Mouse (Mus musculus): ENCODE measurements at regions not wholly inside any gene's neighbourhood (a gene's known extent, or its start where the extent isn't known, plus 50 kb on each side); places are given as distances from the start of the nearest gene placed in this dataset.
"Not testable (repeated sequence)": the region's sequence is repeated elsewhere in the genome, so short reads cannot be mapped to it uniquely, and the experiment has no call there.

DNA sequence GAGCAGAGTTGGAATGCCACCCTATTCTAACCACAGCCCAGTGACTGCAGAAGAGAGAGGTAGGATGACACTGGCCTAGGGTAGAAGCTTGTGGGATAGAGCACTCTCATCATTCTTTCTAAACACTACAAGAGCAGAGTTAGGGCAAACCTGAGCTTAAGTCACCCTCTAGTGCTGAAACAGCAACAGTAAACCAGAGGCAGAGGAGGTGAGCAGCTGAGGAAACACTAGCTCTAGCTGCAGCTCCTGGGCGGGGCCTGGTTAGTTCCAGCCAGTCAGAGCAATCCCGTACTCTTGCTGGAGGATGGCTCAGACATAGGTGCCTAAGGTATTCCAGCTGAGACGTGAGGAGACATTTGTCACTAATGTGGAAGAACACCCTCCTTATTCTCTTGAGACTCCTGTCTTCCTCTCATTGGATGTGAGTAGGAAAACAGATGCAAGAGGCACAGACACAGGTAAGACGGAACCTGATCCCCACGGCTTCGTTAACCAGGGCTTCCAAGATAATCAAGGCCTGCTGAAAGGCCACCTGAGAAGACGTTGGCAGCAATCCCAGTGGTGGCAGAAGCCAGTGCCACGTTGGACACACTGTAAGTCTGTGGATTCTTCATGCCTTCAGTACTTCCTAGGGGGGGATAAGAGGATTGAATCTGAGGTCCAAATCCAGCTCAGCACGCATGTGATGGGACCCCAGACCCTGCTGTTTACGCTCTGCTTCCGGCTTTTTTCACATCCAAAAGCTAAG lies 101.3 kb downstream of the Rchy1 start:
- WGBS, result 65% methylated on average over 11 of the region's 11 CpGs
- intact Hi-C loops (cut with DNase I), result loop anchor here (1.0 kb wide), 2 partner anchors 344 to 396 kb away; partner anchors contain the start of gene Parm1
- Histone ChIP-seq H3K27me3 (ENCODE audit: control insufficient read depth, insufficient read depth, low read length) (no peaks in the 10 kb centered on the region), H3K4me3 (no peak overlapping the region), H3K4me1 (ENCODE audit: control insufficient read depth, insufficient read depth, low read length) (no peaks in the 10 kb centered on the region), H3K36me3 (ENCODE audit: control insufficient read depth, insufficient read depth, low read length) (no peaks in the 10 kb centered on the region), H3K79me2 (replicated peaks; ENCODE audit: control insufficient read depth, insufficient read depth, low read length) (no peaks in the 10 kb centered on the region), H3K9ac (ENCODE audit: low read depth, low read length) (no peak overlapping the region), H3K27ac (no peak overlapping the region)
- DNase-seq, result peak in 1 of 2 experiments; percentile 8
- TF ChIP-seq POLR2A (IDR thresholded peaks at IDR 0.05; ENCODE audit: insufficient read depth, low read depth, low read length) (no peak), CTCF (IDR thresholded peaks at IDR 0.05) (peak; percentile 73)

DNA sequence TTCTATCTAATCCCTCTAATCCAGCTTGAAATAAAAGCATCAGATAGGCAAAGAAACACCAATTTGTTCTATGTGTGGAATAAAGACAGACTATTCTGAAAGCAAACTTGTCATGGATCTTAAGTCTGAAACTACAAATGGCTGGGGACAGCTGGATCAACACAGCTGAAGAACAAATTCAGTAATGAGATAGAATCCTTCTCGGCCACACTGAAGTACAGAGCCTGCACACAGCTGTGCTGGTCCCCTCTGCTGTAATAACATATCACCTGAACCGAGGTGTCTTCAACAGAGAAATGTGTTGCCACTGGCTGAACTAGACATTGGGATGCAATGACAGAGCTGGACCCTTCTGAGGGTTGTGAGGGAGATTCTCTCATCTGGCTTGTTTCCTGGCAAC lies 102.4 kb downstream of the Rchy1 start:
- 73% methylated on average over 2 of the region's 2 CpGs for WGBS
- no peak overlapping the region for H3K9ac ChIP-seq (ENCODE audit: low read depth, low read length)
- no peak for DNase-seq
- H3K27ac ChIP-seq, result no peak overlapping the region
- H3K4me1 ChIP-seq (ENCODE audit: control insufficient read depth, insufficient read depth, low read length), result no peaks in the 10 kb centered on the region
- H3K27me3 ChIP-seq (ENCODE audit: control insufficient read depth, insufficient read depth, low read length), result no peaks in the 10 kb centered on the region
- no peaks in the 10 kb centered on the region for H3K36me3 ChIP-seq (ENCODE audit: control insufficient read depth, insufficient read depth, low read length)
- H3K79me2 ChIP-seq (replicated peaks; ENCODE audit: control insufficient read depth, insufficient read depth, low read length), result no peaks in the 10 kb centered on the region
- TF ChIP-seq POLR2A (IDR thresholded peaks at IDR 0.05; ENCODE audit: insufficient read depth, low read depth, low read length) (no peak), CTCF (IDR thresholded peaks at IDR 0.05) (no peak), EP300 (IDR thresholded peaks at IDR 0.05; ENCODE audit: insufficient read depth, low read depth, low read length) (no peak)
- intact Hi-C loops (cut with DNase I), result no loop called here
- no peak overlapping the region for H3K4me3 ChIP-seq

DNA sequence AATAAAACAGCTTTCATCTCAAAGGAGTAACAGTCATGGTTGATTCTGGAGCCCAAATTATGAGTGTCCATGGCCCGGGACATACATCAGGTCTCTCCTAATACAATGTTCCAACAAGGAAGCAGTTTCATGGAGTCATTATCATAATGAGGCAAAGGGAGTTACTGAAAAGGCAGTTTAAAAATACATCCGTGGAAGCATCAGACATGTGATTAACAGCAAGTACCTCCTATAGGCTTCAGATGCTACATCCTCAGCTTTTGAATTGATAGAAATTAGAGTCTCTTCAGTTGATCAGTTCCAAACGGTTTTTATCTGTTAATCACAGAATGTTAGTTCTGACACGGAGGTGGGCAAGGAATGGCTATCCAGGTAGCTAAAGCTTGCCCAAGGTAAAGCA lies 110.5 kb downstream of the Rchy1 start:
- DNase-seq, result no peak
- WGBS, result 74% methylated on average over 4 of the region's 4 CpGs
- H3K27ac ChIP-seq, result no peak overlapping the region
- no peaks in the 10 kb centered on the region for H3K4me1 ChIP-seq (ENCODE audit: control insufficient read depth, insufficient read depth, low read length)
- no peaks in the 10 kb centered on the region for H3K27me3 ChIP-seq (ENCODE audit: control insufficient read depth, insufficient read depth, low read length)
- no peaks in the 10 kb centered on the region for H3K79me2 ChIP-seq (replicated peaks; ENCODE audit: control insufficient read depth, insufficient read depth, low read length)
- TF ChIP-seq EP300 (IDR thresholded peaks at IDR 0.05; ENCODE audit: insufficient read depth, low read depth, low read length), result no peak
- TF ChIP-seq CTCF (IDR thresholded peaks at IDR 0.05), result no peak
- TF ChIP-seq POLR2A (IDR thresholded peaks at IDR 0.05; ENCODE audit: insufficient read depth, low read depth, low read length), result no peak
- no peak overlapping the region for H3K9ac ChIP-seq (ENCODE audit: low read depth, low read length)
- H3K4me3 ChIP-seq, result no peak overlapping the region
- H3K36me3 ChIP-seq (ENCODE audit: control insufficient read depth, insufficient read depth, low read length), result no peaks in the 10 kb centered on the region
- intact Hi-C loops (cut with DNase I), result no loop called here

DNA sequence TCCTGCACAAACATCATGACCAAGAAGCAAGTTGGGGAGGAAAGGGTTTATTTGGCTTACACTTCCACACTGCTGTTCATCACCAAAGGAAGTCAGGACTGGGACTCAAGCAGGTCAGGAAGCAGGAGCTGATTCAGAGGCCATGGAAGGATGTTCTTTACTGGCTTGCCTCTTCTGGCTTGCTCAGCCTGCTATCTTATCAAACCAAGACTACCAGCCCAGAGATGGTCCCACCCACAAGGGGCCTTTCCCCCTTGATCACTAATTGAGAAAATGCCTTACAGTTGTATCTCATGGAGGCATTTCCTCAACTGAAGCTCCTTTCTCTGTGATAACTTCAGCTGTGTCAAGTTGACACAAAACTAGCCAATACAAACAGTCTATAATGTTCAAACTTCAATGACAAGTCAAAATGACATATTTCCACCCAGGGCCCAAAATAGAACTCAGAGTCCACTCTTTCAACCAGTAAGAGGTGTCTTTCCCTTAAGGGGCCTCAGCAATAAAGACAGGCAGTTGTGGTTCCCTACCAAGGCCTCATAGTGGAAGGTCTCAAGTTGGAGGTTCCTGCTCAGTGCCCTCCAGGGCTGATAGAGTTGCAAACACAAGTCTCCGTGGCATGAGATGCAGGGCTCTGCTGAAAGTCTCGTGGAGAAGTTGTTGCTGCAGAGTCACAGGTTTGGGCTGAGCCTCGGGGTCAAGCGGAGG lies 111.9 kb downstream of the Rchy1 start:
- whole genome bisulfite sequencing, result 77% methylated on average over 4 of the region's 4 CpGs
- not testable (repeated sequence) for H3K79me2 ChIP-seq (replicated peaks; ENCODE audit: control insufficient read depth, insufficient read depth, low read length); H3K36me3 ChIP-seq (ENCODE audit: control insufficient read depth, insufficient read depth, low read length)

DNA sequence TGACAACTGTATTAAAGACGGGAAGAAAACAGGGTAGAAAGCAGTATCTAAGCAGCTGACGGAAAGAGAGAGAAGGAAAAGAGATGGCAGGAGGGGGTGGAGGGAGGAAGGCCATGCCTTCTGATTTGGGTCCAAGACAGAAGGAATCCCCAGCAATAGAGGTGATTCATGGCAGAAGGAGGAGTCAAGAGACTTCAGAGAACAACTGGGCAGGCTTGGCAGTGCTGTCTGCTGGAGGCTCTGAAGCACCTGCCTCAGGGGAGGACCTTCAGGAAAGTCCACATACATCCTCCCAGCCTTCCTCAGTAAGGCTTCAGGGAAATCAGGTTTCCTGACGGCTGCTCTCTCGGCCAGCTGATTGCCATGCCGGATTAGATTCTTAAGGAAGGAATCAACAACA lies 112.4 kb downstream of the Rchy1 start:
- H3K36me3 ChIP-seq (ENCODE audit: control insufficient read depth, insufficient read depth, low read length), result no peaks in the 10 kb centered on the region
- TF ChIP-seq CTCF (IDR thresholded peaks at IDR 0.05) (no peak), POLR2A (IDR thresholded peaks at IDR 0.05; ENCODE audit: insufficient read depth, low read depth, low read length) (no peak), EP300 (IDR thresholded peaks at IDR 0.05; ENCODE audit: insufficient read depth, low read depth, low read length) (no peak)
- intact Hi-C loops (cut with DNase I), result no loop called here
- no peak overlapping the region for H3K4me3 ChIP-seq
- no peaks in the 10 kb centered on the region for H3K79me2 ChIP-seq (replicated peaks; ENCODE audit: control insufficient read depth, insufficient read depth, low read length)
- no peak overlapping the region for H3K27ac ChIP-seq
- WGBS, result 71% methylated on average over 5 of the region's 5 CpGs
- no peak overlapping the region for H3K9ac ChIP-seq (ENCODE audit: low read depth, low read length)
- no peak for DNase-seq
- no peaks in the 10 kb centered on the region for H3K4me1 ChIP-seq (ENCODE audit: control insufficient read depth, insufficient read depth, low read length)
- no peaks in the 10 kb centered on the region for H3K27me3 ChIP-seq (ENCODE audit: control insufficient read depth, insufficient read depth, low read length)

More for the DNA sequence above, 111.9 kb downstream of the Rchy1 start:
- H3K9ac ChIP-seq (ENCODE audit: low read depth, low read length); intact Hi-C loops (cut with DNase I); H3K27ac ChIP-seq; DNase-seq; H3K4me3 ChIP-seq; H3K4me1 ChIP-seq (ENCODE audit: control insufficient read depth, insufficient read depth, low read length); H3K27me3 ChIP-seq (ENCODE audit: control insufficient read depth, insufficient read depth, low read length): not testable (repeated sequence)

DNA sequence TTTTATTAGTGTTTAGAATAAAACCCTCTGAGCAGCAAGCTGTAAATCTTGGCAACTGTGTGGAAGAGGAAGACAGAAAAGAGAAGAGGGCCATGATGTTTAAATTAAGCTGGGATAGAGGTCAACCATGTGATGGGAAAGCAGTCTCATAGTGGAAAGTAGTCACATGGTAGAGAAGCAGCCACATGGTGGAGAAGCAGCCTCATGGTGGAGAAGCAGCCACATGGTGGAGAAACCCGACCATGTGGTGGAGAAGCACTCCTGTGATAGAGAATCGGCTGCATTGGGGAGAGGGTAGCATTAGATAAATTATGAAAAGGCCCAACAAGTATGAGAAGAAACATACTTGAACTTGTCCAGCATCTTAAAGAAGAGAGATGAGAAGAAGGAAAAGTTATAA lies 113.3 kb downstream of the Rchy1 start:
- Histone ChIP-seq H3K9ac (ENCODE audit: low read depth, low read length) (no peak overlapping the region), H3K4me1 (ENCODE audit: control insufficient read depth, insufficient read depth, low read length) (no peaks in the 10 kb centered on the region), H3K4me3 (no peak overlapping the region), H3K27ac (no peak overlapping the region), H3K27me3 (ENCODE audit: control insufficient read depth, insufficient read depth, low read length) (no peaks in the 10 kb centered on the region), H3K36me3 (ENCODE audit: control insufficient read depth, insufficient read depth, low read length) (no peaks in the 10 kb centered on the region), H3K79me2 (replicated peaks; ENCODE audit: control insufficient read depth, insufficient read depth, low read length) (no peaks in the 10 kb centered on the region)
- WGBS, result 83% methylated on average over 2 of the region's 2 CpGs
- TF ChIP-seq EP300 (IDR thresholded peaks at IDR 0.05; ENCODE audit: insufficient read depth, low read depth, low read length), result no peak
- no peak for TF ChIP-seq POLR2A (IDR thresholded peaks at IDR 0.05; ENCODE audit: insufficient read depth, low read depth, low read length)
- TF ChIP-seq CTCF (IDR thresholded peaks at IDR 0.05), result no peak
- intact Hi-C loops (cut with DNase I), result no loop called here
- no peak for DNase-seq
